Mouse (Mus musculus): Measurements from ENCODE around the gene Xrra1. TPM values are rescaled to one million over a fixed set of nuclear protein-coding genes. Genes with fewer than 3 reads are reported as not detected.

Gene Xrra1
- total RNA-seq, 1 experiment from 2014 or later = not detected

DNA sequence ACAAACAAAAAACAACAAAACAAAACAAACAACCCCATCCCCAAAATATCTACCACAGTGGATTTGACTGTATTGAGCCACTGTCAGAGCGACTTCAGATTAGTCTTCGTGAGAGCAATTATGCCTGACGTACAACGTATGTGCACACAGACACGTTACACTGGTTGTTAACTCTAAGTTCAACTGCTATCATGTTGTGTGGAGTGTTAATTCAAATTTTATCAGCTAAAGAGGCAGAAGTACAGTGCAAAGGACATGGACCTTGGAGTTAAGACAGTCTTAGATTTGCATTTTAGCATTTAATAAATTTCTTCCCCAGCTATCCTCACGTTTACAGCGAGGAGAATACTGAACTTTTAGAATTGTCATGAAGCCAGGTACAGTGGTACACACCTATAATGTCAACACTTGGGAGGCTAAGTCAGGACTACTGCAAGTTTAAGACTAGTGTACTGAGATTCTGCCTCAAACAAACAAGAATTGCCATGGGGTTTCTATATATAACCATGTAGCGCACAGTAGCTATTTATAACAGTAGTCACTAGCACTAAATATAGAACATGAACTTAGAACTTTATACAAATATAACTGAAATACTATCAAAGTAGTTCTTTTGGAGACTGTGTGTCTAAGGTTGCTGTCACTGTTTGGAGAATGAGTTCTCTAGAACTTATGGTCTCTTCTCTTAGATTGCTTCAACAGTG is 13.2 kb upstream of the Xrra1 start:
- no peak for ATAC-seq (ENCODE audit: extremely low read depth, insufficient number of reproducible peaks, low FRiP score, poor library complexity, severe bottlenecking)

DNA sequence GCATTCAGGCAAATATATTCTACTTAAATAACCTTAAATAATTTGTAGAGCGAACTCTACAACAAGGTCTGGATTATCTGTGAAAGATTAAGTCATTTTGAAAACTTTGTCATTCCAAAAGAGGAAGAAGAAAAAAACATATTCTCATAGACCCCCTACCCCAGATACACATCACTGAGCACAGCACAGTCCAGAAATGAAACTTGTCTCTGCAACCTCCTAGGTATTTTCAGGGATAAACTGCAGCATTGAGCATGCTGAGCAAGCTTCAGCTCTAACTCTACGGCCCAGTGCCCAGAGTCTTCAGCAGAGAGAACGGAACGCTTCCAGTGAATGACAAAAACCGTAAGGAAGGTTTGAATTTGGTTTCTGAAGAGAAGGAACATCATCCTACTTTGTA is 8.4 kb upstream of the Xrra1 start:
- ATAC-seq (ENCODE audit: extremely low read depth, insufficient number of reproducible peaks, low FRiP score, poor library complexity, severe bottlenecking) = no peak

DNA sequence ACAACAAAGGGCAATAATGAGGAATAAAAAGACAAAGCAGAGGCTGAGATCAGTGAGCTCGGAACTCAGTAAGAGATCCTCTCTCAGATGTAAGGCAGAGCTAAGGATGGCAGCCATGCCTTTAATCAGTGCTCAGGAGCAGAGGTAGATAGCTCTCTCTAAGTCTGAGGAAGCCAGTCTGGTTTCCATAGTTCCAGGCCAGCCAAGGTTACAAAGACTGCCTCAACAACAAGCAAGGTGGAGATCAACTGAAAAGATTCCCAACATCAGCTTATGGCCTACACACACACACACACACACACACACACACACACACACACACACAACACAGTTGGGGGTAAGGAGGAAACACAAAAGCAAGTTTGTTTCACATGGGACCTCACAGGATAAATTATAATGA is 7.8 kb upstream of the Xrra1 start:
- no peak for ATAC-seq (ENCODE audit: extremely low read depth, insufficient number of reproducible peaks, low FRiP score, poor library complexity, severe bottlenecking)

DNA sequence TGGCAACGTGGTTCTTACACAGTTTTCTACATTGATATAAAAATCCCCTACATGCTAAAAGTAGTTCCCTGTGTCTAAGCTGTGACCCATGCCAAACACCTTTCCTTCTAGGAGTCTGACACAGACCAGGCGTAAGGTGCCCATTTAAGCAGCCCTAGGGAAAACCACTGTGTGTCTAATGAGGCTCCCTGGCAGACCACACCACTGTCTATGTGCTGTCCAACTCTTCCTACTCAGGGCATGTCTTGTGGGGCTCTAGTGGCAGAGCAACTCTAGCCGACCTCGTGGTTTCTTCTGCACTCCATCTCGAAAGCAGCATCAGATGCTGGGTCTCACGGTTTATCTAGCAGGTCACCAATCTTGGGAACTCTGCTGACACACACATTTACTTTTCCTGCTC is 7.3 kb upstream of the Xrra1 start:
- no peak for ATAC-seq (ENCODE audit: extremely low read depth, insufficient number of reproducible peaks, low FRiP score, poor library complexity, severe bottlenecking)

DNA sequence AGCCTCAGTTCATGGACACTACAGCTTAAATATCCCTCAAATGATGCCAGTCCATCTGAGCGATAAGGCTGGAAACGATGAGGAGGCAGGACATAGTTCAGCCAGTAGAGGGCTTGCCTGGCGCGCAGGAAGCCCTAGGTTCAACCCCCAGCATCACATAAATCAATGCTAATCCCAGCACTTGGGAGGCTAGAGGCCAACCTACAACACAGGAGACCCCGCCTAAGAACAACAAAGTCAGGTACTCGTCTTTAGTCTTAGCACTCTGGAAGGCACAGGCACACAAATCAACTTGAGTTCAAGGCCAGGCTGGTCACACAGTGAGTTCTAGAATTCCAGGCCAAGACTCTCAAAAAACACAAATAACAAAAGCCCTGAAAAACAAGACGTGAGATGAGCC is 5.6 kb upstream of the Xrra1 start:
- no peak for ATAC-seq (ENCODE audit: extremely low read depth, insufficient number of reproducible peaks, low FRiP score, poor library complexity, severe bottlenecking)

DNA sequence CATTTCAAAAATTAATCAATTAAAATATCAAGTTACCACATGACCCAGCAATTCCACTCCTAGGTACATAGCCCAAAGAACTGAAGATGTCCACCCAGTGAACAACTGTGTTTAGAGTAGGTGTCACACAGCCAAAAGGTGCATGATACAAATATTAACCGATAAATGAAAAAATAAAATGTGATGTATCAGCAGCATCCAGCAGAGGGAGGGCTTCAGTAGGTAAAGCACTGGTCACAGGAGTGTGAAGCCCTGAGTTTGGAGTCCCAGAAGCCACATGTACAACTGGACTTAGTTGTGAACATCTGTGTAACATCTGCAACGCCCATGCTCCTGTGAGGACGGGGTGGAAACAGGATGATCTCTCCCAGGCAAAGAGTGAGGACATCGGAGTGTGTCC is 4.6 kb upstream of the Xrra1 start:
- ATAC-seq (ENCODE audit: extremely low read depth, insufficient number of reproducible peaks, low FRiP score, poor library complexity, severe bottlenecking) = no peak

DNA sequence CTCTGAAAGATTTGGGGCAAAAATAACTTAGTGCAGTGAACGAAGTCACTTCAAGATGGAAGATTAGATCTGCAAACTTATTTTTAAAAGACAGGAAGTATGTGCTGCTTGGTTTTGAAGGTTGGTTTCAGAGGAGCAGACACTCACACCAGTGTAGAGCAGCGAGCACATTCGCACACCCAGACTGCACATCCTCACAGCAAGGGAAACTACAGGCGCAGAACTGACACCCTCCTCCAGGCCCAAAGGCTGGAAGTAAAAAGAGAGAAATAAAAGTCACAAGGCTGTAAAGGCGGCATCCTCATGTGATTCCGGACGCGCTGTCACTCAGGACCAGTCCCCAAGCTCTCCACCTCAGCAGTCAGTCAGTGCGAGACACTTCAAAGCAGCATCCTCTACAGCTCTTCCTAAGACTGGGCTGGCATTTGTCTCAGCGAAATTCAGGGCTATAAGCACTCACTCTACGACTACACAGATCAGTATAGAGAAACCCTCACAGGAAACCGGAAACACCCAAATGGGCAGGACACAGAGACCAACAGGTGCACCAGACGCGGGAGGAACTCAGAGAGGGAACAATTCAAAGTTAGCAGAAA is 2.6 kb upstream of the Xrra1 start:
- ATAC-seq (ENCODE audit: extremely low read depth, insufficient number of reproducible peaks, low FRiP score, poor library complexity, severe bottlenecking) = no peak

DNA sequence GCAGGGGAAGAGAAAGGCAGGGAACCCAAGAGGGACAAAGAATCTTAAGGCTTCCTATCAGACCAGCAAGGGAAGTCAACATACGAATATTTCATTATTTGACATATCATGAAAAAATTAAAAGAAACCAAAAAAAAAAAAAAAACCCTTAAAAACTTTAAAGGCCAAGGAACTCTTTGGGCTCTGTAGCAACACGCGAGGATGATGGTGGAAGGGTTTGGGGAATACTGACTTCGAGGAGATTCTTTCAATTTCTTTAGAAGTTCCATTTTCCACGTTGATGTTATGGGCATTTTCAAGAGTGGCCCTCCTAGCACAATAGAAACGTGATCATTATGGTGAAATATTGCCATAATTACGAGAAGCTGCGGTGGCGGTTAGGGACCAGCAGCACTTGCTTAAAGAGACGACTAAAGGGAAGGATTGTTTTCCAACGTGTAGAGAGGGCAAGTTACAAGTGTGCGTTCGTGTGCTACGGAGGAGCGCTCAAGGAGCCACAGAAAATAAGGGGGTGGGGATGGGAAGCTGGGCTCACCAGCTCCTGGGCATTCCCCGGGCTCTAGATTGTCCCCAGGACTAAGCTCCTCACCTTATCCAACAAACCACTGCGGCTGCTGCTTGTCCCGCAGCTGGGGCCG is 622 bp upstream of the Xrra1 start:
- no peak for ATAC-seq (ENCODE audit: extremely low read depth, insufficient number of reproducible peaks, low FRiP score, poor library complexity, severe bottlenecking)

DNA sequence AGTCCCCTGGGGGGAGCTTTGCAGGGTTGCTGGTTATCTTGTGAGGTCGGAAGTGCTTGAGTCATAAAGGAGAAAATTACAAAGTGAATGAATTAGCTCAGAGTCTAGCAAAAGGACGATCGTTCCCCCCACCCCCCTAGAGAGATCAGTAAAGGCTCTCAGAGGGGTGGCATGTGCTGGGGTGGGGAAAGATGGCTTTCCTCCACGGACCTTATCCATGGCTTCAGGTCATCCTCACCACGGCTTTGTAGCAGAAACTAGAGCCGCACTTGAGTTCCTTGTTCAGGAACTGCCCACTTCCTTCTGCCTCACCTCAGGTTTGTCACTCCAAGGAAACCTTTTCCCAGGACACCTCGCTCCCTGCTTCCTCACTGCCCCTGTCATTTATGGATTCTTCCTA is 4.4 kb downstream of the Xrra1 start, which contains the start of gene Spcs2:
Spcs2 (minus strand) TSS at position 101 of the 400 bp plus-strand sequence.
- no peak for ATAC-seq (ENCODE audit: extremely low read depth, insufficient number of reproducible peaks, low FRiP score, poor library complexity, severe bottlenecking)

DNA sequence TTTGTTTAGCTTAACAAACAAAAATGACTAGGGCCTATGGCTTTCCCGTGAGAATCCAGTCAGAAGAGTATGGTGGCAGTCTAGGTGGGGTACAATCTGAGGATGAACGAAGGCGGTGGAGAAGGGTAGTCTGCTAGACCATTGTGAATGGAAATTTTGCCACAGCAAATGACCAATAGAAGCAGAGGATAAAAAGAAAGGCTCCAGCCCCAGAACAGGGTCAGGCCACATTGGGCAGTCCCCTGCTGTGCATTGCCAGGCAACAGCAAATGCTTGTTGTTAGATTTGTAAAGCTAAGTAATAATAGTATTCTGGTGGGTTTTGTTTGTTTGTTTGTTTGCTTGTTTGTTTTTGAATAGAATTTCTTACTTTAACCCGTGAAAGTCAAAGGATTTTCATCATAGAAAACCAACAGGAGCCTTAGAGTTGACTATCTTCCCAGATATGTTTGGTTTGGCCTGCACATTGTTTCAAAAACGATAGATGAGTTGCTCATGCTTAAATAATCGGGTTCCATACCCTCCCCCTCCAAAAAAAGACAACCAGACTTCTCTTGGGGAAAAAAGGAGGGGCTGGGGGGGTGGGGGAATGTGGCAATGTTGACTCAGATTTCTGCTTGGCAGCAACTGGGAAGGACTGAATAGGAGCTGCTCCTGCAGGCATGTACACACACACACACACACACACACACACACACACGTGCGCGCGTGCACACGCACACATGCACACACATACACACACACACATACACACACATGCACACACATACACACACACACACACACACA is 5.5 kb downstream of the Xrra1 start:
- ATAC-seq (ENCODE audit: extremely low read depth, insufficient number of reproducible peaks, low FRiP score, poor library complexity, severe bottlenecking) = no peak

DNA sequence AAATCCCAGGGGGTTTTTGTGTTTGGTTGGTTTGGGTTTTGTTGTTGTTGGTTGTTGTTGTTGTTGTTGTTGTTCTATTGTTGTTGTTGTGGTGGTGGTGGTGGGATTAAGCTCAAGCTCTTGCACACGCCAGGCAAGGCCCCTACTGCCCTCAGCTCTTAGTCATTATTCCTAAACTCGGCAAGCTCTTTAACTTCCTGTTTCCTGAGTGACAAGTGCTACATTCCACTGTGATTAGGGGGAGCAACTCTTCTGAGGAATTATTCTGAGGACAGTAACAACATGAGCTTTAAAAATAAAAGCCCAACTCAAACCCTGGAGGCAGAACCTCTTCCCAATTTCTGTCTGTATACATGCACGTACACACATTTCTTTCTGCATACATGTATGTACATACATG is 6.3 kb downstream of the Xrra1 start:
- no peak for ATAC-seq (ENCODE audit: extremely low read depth, insufficient number of reproducible peaks, low FRiP score, poor library complexity, severe bottlenecking)

DNA sequence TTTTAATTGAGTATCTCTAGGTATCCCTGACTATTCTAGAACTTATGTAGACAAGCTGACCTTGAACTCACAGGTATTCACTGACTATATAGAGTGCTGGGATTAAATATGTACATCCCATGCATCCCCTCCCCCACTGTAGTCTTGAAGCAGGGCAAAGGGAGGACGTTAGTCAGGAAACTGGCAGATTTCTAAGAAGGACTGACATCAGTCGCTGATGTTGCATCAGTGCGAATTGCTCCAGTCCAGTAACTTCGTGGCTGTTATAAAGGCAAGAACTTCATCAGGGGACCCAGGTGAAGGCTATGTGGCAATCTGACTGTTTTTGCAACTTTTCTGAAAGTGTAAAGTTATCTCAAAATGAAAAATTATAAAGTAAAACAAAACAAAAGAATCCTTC is 10.4 kb downstream of the Xrra1 start:
- ATAC-seq (ENCODE audit: extremely low read depth, insufficient number of reproducible peaks, low FRiP score, poor library complexity, severe bottlenecking) = no peak

DNA sequence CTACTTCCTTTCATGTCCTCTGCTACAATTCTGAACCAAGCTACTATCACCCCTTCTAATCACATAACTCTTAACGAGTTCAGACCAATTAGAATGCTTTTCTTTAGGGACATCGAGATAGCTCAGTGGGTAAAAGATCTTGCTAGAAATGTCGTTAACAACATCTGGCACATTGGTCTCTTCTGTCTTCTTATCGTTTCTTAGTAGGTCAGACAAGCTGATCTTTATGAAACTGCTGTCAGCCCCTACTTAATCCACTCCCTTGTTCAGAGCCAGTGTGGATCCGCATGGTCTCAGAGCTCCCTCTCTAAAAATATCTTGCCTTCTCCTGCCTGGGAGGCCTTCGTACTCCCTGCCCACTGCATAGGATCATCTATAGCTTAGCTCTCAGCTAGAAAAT is 15.0 kb downstream of the Xrra1 start:
- ATAC-seq (ENCODE audit: extremely low read depth, insufficient number of reproducible peaks, low FRiP score, poor library complexity, severe bottlenecking) = no peak

DNA sequence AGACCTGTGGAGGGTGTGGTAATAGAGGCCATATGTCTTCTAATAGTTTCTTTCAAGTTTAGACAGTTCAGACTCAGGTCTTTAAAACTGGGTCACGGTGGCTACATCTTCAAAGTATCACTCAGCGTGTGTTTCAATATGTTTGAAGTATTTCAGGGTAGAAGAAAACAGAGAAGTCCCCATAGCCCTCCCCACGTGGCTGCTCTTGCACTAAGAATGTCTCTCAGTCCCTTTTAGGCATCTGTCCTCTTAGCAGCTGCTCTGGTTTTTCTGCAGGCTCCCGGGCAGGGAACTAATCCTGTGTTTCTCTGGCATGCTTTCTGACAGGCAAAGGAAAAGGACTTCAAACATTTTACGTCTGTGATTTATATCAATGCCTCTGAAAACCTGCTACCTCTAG is 17.0 kb downstream of the Xrra1 start:
- no peak for ATAC-seq (ENCODE audit: extremely low read depth, insufficient number of reproducible peaks, low FRiP score, poor library complexity, severe bottlenecking)

DNA sequence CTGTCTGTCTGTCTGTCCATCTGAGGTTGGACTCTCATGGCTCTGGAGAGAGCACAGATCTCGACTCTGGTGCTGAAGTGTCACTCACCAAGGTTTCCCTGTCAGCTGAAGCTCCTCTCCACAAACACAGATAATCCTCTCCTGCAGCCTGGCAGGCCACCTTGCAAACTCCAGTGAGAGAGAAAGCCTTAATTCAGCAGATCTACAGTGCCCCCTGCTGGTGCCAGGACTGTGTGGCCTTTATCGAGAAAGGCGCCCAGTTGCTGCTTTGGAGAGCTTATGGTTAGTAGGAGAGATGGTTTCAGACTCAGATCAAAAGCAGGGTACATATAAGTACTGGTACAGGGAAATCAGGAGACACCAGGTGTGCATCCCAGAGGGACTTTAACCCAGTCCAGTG is 17.4 kb downstream of the Xrra1 start:
- ATAC-seq (ENCODE audit: extremely low read depth, insufficient number of reproducible peaks, low FRiP score, poor library complexity, severe bottlenecking) = peak; percentile 63; the same call in 1 of the 2 replicates

DNA sequence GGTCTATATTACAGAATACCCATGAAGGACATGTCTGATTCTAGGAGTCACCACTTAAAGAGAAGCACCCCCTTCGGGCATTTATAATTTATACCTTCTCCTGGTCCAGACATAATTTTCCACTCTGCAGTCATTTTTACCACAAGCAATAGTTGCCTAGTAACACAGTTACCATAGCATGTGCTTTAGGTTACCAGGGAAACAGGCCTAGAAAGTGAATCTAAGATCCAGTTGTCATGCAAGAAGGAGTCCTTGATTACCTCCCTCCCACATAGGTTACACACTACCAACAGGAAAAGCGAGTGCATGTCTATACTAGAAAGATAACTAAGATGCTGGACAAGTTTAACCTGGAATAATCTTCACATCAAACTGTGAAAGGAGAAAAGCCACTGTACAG is 19.3 kb downstream of the Xrra1 start:
- ATAC-seq (ENCODE audit: extremely low read depth, insufficient number of reproducible peaks, low FRiP score, poor library complexity, severe bottlenecking) = no peak

DNA sequence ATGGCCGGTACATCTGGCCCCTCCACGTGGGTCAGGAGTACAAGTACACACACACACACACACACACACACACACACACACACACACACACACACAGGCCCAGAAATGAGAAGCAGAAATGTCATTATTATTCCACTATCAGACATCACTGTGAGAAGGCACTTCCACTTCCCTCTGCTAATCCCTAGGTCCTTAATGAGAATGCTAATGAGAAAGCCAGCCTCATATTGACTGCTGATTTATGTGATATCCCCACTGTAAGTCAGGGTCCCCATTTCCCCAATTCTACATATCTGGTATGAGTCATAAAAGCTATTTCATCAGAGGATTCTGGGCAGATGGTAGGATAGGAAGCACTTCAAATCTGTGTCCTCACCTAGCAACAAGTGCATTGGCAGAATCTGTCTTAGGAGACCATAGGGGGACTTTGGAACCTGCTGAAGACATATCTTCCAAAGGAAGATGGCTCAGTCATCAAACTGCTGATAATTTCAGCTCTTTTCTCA is 28.4 kb downstream of the Xrra1 start:
- no peak for ATAC-seq (ENCODE audit: extremely low read depth, insufficient number of reproducible peaks, low FRiP score, poor library complexity, severe bottlenecking)

DNA sequence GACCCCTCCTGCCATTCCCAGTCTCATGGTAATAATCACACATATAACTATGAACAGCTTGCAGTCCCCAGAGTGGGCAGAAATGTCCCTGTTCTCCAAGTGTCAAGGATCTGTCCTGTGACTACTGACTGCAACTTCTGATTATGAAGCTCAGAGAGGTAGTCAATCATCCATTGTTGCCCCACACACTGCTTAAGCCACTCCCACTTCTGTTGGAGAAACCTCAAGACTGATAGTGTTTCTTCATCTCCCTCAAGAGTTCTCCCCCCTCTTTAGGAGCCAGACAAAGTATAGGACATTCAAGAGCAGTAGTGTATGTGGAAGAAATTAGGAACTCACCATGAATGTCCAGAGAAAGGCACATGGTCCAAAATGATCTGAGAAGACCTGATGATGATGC is 28.8 kb downstream of the Xrra1 start:
- no peak for ATAC-seq (ENCODE audit: extremely low read depth, insufficient number of reproducible peaks, low FRiP score, poor library complexity, severe bottlenecking)

DNA sequence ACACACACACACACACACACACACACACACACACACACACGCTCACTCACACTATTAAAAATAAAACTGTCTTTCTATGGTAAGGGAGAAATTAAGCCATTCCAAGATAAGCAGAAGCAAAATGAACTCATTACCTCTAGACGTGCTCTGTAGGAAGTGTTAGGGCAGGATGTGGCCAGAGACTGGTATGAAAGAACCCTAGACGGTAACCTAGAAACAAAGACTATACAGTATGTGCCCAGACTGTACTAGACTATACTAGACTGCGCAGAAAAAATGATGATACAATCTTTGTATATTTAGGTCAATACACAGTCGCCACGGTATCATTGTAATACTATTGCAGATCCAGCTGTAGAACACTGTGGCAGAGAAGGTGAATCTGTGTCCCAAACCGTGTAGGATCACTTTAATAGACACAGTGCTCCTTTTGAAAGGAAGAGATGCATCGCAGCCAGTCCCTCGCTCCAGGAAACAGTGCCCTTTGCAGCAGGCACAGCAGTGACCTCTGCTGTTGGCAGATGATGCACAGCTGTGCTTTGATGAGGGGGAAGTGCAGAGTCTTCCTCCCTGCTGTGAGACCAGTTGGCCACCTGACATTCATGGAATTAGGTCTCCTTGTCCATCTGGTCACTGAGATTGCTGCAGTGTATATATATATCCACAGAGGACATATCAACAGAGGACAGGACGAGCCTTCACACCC is 30.4 kb downstream of the Xrra1 start:
- no peak for ATAC-seq (ENCODE audit: extremely low read depth, insufficient number of reproducible peaks, low FRiP score, poor library complexity, severe bottlenecking)

Data from neutrophil, adult 5-6 weeks (primary cell).